In genomic region chr3:51228038-51228820, GRCm38 (mm10) we compare ENCODE assay signal across 8 mouse cellular contexts. TPM values are rescaled to one million over a fixed set of nuclear protein-coding genes. Genes with fewer than 3 reads are reported as not detected.
A peak's percentile ranks its signal among the peaks of the same experiment; 100 is the strongest.
DNase-seq lines count a peak whose midpoint lies in the region; ATAC-seq lines count a peak whose summit lies in the region.

No protein-coding gene starts in this region.

- H3K9me3 ChIP-seq in heart, embryonic 11.5 days (replicated peaks; ENCODE audit: control insufficient read depth, low read length), result no peaks in the 10 kb centered on the region
- H3K9me3 ChIP-seq in erythroblast, embryonic 14.5 days (ENCODE audit: control insufficient read depth, low read length), result no peaks in the 10 kb centered on the region
- H3K9me3 ChIP-seq in liver, embryonic 11.5 days (ENCODE audit: control insufficient read depth, low read length), result no peaks in the 10 kb centered on the region

- no peak overlapping the region for H3K9ac ChIP-seq in heart, embryonic 11.5 days (ENCODE audit: low read depth, low read length)
- 0 out of 2 replicates have a peak overlapping the region, but pooled peaks have one; percentile 9 for H3K9ac ChIP-seq in liver, embryonic 11.5 days (ENCODE audit: low read depth, low read length)

- no peaks in the 10 kb centered on the region for H3K36me3 ChIP-seq in heart, embryonic 11.5 days (ENCODE audit: control insufficient read depth, insufficient read depth, low read length)
- peaks cover 60% of the 10 kb centered on the region for H3K36me3 ChIP-seq in erythroblast, embryonic 14.5 days (ENCODE audit: control insufficient read depth)
- peaks cover 3% of the 10 kb centered on the region; the same call in 1 of the 2 replicates for H3K36me3 ChIP-seq in liver, embryonic 11.5 days (ENCODE audit: control insufficient read depth, insufficient read depth, low read length)

- WGBS in heart, embryonic 11.5 days (ENCODE audit: insufficient replicate concordance), result 74% methylated on average over 10 of the region's 10 CpGs
- 62% methylated on average over 10 of the region's 10 CpGs for WGBS in liver, embryonic 11.5 days

- H3K27ac ChIP-seq in heart, embryonic 11.5 days (ENCODE audit: low read depth, low read length), result no peak overlapping the region
- peak overlapping the region; percentile 92 for H3K27ac ChIP-seq in liver, embryonic 11.5 days (ENCODE audit: low read depth, low read length)

- no peak for ATAC-seq in heart, embryonic 11.5 days (replicated peaks; ENCODE audit: insufficient number of reproducible peaks, low FRiP score, low TSS enrichment)
- ATAC-seq in liver, embryonic 11.5 days (replicated peaks; ENCODE audit: low FRiP score), result no peak

- no peak overlapping the region for H3K4me3 ChIP-seq in heart, embryonic 11.5 days (ENCODE audit: low read depth, low read length)
- peak overlapping the region; percentile 51 for H3K4me3 ChIP-seq in erythroblast, embryonic 14.5 days (replicated peaks)
- no peak overlapping the region for H3K4me3 ChIP-seq in liver, embryonic 11.5 days (ENCODE audit: low read depth, low read length)

- H3K4me2 ChIP-seq in heart, embryonic 11.5 days, result no peak overlapping the region
- H3K4me2 ChIP-seq in liver, embryonic 11.5 days, result peak overlapping the region; percentile 94

- peak; percentile 64 to 70 for DNase-seq in heart, adult 18-20 months
- DNase-seq in 3T3-L1 (ENCODE audit: low read depth, low spot score) (peak; percentile 63), R1 (ENCODE audit: low read depth, low spot score) (peak; percentile 89)
- no peak for DNase-seq in liver, embryonic 11.5 days (ENCODE audit: low spot score)
- DNase-seq in retina, postnatal 1 day, result peak; percentile 64
- no peak for DNase-seq in urinary bladder, postnatal 25 days (ENCODE audit: low spot score)

- peaks cover 40% of the 10 kb centered on the region for H3K4me1 ChIP-seq in heart, embryonic 11.5 days (ENCODE audit: control insufficient read depth, insufficient read depth, low read length)
- H3K4me1 ChIP-seq in erythroblast, embryonic 14.5 days (ENCODE audit: control insufficient read depth), result peaks cover 87% of the 10 kb centered on the region
- peaks cover 51% of the 10 kb centered on the region for H3K4me1 ChIP-seq in liver, embryonic 11.5 days (replicated peaks; ENCODE audit: control insufficient read depth, insufficient read depth, low read length)

- no peaks in the 10 kb centered on the region for H3K27me3 ChIP-seq in heart, embryonic 11.5 days (ENCODE audit: control insufficient read depth, insufficient read depth, low read length)
- H3K27me3 ChIP-seq in erythroblast, embryonic 14.5 days (ENCODE audit: control insufficient read depth), result no peaks in the 10 kb centered on the region
- no peaks in the 10 kb centered on the region for H3K27me3 ChIP-seq in liver, embryonic 11.5 days (replicated peaks; ENCODE audit: control insufficient read depth, insufficient read depth, low read length)

RNA-seq across cellular contexts. Expression of gene Noct, which starts 4.0 kb away (rescaled TPM):
- 10 to 100 TPM; 42.3 to 52.1 TPM for total RNA-seq in heart, adult 18-20 months (2021)
- 10.4 and 12.2 TPM in 2 replicates for polyA plus RNA-seq in heart, embryonic 11.5 days (2014; fragmentation: Nextera tagmentation; extraction: Ambion mirVana)
- polyA plus RNA-seq in erythroblast, embryonic 14.5 days (2012), result 4.8 and 6.1 TPM in 2 replicates
- polyA plus RNA-seq in liver, embryonic 11.5 days (2014; fragmentation: Nextera tagmentation; extraction: Ambion mirVana), result 29.0 and 30.7 TPM in 2 replicates

Comparison
In these comparisons a context has a peak if more than half of its experiments do, and no peak if none do; other contexts are left out.
1. DNase-seq: peak in heart, adult 18-20 months (2 of 2), 3T3-L1 (single experiment), R1 (single experiment) and retina, postnatal 1 day (single experiment); none in liver, embryonic 11.5 days (single experiment) and urinary bladder, postnatal 25 days (single experiment).